Mouse (Mus musculus) embryo, embryonic 11.5 days (tissue): ENCODE data around the gene Plcl2.
A peak's percentile ranks its signal among the peaks of the same experiment; 100 is the strongest.

ENCODE experiments used
- DNase-seq: peaks from one replicate; pipeline ENCODE4 v3.0.0-alpha.2; 2012; ENCODE audit warnings: low read depth, low spot score

Gene Plcl2

GRCm38 (mm10) chr17:50509251-50510104, at the start of gene Plcl2:
Plcl2 (plus strand) TSS chr17:50509403.
- peak; percentile 34 for DNase-seq

DNA sequence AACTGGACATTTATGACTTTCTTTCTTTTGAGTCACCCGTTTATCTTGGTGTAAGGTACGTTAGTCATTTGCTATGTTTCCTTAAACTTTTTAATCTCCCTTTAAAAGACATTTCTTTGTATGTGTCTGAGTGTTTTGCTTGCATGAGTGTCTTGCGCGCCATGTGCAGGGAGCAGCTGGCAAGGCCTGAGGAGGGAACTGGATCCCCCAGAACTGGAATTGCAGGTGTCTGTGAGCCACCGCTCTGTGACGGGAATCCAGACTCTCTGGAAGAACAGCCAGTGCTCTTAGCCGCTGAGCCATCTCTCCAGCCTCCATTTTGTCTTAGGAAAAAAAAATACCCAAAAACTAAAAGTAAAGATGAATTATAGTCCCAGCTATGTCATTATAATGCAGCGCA, 48.9 kb upstream of the Plcl2 start:
- no peak for DNase-seq

DNA sequence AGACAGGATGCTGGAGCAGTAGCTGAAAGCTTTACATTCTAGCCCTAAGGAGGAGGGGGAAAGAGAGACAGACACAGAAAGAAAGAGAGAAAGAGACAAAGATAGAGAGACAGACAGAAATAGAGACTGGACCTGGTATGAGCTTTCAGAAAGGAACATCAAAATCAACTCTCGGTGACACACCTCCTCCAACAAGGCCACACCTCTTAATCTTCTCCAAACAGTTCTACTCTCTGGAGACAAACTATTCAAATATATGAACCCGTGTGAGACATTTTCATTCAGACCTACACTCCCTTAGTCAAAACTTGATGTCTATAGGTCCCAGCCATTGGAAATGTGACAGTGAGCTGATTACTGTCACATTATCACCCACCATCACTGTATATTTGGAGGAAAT, 41.8 kb upstream of the Plcl2 start:
- DNase-seq, result no peak

GRCm38 (mm10) chr17:50469126-50469525, 40.1 kb upstream of the Plcl2 start:
- DNase-seq, result no peak

GRCm38 (mm10) chr17:50469543-50470431, 39.4 kb upstream of the Plcl2 start:
- peak; percentile 37 for DNase-seq

DNA sequence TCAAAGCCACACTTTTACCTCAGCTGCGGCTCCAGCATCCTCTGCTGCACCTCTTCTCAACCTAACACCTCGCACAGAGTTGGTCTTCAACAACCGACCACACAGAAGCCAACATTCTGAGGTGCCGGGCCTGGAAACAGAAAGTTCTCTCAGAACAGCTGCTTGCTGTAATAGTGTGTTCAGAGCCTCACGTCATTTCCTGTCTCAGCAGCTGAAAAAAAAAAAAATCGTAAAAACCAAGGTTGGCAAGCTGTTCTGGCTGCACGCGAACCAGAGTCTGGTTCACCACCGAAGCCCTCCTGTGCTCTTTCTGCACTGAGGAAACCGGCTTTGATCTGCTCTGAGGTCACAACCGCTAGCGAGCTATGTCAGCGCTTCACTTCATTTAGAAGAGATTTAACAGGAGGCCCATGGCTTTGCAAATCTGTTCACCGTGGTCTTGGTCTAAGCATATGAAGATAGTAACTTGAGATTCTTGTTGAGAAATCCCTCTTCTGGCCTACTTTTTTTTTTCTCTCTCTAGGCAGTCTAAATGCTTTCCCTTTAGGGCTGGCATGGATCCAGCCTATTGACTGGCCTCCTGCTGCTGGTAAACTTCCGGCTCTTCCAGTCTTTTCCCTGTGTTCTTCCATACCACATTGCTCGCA, 38.6 kb upstream of the Plcl2 start:
- peak; percentile 41 for DNase-seq

DNA sequence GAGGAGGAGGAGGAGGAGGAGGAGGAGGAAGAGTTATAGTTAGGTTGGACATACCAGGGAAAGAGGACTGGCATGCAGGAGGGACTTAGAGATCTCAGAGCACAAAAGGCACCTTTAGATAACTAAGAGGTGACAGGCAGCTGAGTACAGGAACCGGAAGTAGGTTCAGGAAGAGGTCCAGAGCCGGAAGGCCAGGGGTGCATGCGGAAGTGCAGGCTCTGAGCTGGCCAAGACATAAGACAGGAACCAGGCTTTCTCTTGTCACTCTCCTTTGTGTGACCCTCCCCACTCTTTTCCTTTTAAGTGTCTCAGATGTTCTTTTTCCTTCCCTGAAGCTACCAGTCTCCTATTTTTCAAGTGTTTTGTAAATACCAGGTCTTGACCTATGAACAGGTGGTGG, 38.0 kb upstream of the Plcl2 start:
- no peak for DNase-seq

GRCm38 (mm10) chr17:50477277-50477676, 31.9 kb upstream of the Plcl2 start:
- no peak for DNase-seq

- DNase-seq, result no peak
These were observed 28.3 kb upstream of the Plcl2 start for GRCm38 (mm10) chr17:50480867-50481266.

GRCm38 (mm10) chr17:50483700-50484099, 25.5 kb upstream of the Plcl2 start:
- DNase-seq, result no peak

- DNase-seq, result no peak
These were observed 24.2 kb upstream of the Plcl2 start for GRCm38 (mm10) chr17:50484981-50485380.

DNA sequence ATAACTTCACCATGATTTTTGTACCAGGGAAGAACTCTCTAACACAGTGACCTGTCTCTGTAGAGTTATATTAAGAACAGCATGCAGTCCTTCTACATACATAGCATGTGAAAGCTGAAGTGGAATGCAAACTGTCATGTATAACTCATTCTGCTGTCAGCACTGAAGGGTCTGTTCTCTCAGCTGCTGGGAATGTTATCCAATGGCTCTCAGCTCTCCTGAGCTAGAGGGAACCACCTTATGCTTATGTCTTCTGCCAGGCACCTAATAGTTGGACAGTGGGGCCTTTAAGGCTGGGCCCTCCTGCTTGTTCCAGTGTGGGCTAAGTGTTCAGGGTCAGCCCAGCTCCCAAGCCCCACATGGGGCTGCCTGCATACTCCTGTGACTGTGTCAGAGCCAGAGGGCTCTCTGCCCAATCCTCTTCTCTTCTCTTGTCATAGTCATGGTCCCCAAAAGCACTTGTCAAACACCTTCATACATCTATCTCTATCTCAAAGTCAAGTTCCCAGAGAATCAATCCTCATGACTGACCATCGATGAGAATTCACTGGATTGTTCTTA, 22.1 kb upstream of the Plcl2 start:
- DNase-seq, result no peak

GRCm38 (mm10) chr17:50487670-50488069, 21.5 kb upstream of the Plcl2 start:
- no peak for DNase-seq

DNA sequence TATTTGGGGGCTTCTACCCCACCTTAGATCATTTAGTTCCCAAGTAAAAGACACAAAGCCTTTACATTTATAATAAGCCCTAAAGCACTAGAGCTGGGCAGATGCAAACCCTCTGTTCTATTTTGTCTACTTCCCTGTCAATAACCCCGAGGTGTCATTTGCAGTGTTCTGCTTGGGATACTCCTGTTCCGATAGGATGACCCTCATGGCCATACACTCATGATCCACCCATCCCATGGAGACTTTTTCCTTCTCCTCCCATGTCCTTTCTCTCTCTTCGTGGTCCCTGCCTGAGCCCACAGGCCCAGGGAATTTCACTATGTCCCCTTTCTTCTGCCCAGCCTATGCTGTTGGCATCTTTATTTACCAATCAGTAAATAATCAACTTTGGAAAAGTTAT, 20.8 kb upstream of the Plcl2 start:
- DNase-seq, result no peak

DNA sequence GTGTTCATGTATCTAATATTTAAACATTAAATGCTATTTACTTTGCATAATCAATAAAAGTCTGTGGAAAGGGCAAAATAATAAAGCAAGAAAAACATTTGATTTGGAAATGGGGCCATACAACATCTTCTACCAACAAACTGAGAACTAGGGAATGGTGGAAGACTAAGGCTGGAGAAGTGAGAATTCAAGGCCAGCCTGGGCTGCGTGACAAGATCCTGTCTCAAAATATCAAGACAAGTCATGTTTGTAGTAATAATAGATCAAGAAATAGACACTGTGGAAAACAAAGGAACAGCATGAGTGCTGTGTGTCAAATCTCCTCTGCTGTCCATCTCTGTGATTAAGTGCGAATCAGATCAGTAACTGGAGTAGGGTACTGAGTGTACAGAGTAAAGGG, 20.3 kb upstream of the Plcl2 start:
- DNase-seq, result no peak

- DNase-seq, result no peak
These were observed 18.4 kb upstream of the Plcl2 start for GRCm38 (mm10) chr17:50490644-50491430.

GRCm38 (mm10) chr17:50491496-50491895, 17.7 kb upstream of the Plcl2 start:
- DNase-seq, result no peak

- peak; percentile 39 for DNase-seq
These were observed 13.8 kb upstream of the Plcl2 start for GRCm38 (mm10) chr17:50495216-50495889.

- DNase-seq, result no peak
These were observed 11.0 kb upstream of the Plcl2 start for GRCm38 (mm10) chr17:50498062-50498697.
